Mouse (Mus musculus) adrenal gland, adult (tissue): ENCODE measurements around the gene Muc16.

ENCODE experiments used
- DNase-seq, 2 experiments: peaks; one replicate each; pipeline ENCODE4 v3.0.0; 2022 to 2023; ENCODE audit warnings: low spot score in 1 of 2; ENCODE audit not compliant: inconsistent age in 2 of 2

Muc16 gene

DNA sequence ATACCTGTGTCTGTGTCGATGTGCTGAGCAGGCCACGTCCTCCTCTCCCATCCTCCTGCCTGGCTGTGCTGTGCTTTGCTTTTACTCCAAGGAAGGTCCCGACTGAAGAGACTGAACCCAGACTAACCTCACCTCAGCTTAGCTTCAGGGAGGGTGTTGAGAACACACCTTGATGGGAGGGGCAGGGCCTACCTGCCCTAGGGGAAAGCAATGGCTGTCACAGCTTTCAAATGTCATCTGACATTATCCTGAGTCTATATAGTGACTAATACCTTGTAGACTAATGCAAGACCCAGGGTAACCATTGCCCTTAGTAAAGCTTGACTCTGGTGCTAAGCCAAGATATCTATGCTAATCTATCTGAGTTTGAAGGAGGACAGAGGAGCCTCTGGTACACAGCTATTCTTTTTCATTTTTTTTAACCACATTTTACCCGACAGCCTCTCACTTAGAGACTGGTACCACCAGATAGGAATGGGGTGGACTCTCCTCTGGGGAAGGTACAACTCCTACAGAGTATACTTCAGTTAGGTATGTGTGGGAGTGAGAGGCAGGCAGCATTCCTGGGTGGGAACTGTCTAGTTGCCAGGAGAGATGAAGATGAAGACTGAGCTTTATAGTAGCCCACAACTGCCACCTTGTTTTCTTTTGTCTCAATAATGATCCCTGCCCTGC is at the start of gene Muc16:
Gene Muc16, minus strand, starts transcription at position 51 of the 675 bp plus-strand sequence.
- DNase-seq: no peak

DNA sequence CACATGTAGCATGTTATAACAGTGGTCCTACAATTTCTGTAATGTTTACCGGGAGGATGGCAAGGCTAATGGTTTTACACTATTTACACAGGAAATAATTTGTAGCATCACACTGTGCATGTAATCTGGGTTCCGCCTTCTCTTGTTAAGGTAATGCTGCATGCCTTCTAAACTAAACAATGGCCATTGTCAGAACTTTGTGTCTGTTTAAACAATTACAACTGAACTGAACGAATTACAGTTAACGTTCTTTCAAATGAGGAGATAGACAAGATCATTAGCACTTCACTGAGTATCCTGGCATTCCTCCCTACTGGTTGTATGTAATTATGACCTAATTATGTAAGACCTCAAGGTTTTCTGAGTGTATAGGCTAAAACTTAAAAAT is 48.4 kb upstream of the Muc16 start:
- DNase-seq: no peak

DNA sequence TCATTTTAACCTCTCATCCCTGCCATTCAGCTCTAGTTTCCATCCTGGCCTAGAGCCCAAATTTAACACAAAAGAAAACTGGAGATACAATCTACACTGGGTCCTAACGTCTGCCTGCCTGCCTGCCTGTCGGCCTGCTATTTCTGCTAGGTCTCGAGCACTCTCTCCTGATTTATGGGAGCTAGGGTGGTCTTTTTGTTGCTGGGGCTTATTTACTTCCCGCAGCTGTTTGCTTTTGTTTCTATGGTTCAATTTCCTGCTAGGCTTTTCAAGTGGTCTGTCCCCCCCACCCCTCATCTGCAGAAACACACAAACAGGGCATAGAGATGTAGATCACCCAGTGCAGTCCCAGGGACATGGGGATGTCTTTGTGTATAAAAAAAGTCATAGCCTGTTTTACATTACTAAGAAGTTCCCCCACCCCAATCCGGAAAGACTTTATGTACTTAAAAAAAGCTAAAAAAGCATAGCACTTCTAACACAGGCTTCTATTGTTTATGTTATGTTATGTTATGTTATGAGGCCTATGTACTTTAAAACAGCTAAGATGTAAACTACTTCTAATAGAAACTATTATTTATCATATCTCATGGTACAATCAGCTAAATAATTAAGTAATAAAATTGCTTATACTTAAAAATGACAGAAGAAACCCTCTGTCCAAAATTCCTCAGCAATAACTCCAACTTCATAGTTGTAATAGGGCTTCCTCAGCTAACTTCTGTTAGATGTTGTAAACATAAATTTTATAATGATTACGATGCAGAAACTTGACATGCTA is 47.8 kb upstream of the Muc16 start:
- no peak for DNase-seq

DNA sequence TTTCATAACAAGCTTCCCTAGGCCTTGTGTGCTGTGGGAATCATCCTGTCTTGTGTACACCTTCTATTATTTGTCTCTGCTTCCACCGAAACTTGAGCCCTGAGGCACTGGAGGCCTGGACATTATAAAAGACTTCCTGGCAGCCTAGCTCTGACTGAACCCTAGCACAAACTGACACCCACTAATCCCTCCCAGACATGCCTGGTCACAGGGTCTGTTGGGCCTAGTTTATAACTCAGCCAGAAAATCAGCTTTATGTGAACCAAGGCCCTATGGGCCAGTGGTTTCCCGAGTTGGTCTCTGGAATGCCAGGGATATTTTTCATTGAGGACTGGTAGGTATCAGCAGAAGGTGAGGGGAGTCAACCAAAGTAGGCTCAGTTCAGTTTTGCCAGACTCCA is 46.7 kb upstream of the Muc16 start:
- no peak for DNase-seq

DNA sequence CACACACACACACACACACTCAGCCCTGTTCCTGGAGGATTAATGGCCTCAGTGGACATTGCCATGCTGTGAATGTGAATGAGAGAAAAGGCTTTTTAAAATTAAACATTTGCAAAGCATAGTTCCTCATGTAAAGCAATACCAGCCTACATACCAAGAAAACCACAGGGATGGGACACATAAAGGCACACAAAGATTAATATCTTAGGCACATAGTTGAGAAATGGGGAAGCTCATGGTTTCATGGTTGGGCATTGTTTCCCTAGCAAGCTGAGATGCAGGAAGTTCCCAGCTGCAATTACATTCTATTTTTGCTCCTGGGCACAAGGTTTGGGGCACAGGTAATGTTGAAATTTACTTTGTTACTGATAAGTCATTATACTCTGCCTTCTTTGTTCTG is 31.3 kb upstream of the Muc16 start:
- DNase-seq: no peak

DNA sequence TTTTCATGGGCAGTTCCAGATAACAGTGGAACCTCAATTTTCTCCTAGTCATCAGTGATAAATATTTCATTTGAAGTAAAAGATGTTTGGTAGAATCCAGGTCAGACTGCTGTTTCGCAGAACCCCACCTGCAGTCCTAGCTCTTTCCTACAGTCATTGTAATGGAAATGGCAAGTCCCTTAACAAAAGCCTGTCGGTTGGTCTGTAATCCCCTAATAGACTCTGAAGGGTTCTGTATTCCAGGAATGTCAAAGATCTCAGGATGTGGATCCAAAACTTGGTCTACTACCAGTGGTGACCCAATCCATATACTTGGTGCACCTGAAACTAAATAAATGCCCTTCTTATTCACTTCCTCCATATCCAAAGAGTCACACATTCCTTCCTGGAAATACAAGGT is 76.0 kb downstream of the Muc16 start:
- DNase-seq: no peak

DNA sequence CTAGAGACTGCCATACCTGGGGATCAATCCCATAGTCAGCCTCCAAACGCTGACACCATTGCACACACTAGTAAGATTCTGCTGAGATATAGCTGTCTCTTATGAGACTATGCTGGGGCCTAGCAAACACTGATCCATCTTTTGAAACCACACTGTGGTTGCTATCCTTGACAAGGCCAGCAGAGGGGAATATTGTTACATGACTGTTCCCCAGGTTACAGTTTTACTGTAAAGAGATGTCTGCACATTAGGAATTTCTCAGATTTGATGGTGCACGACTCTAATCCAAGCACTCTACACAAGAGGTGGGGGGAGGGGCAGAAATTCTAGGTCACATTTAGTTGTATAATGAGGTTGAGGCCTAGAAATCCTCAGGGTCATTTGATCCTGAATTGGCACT is 166.2 kb downstream of the Muc16 start:
- DNase-seq: no peak

- no peak for DNase-seq
Observed at GRCm38 (mm10) chr9:18478168-18478567, 196.2 kb downstream of the Muc16 start, which contains the start of the genes Zfp558 and Mbd3l1. TSS of gene Zfp558 (minus strand) at chr9:18478268. TSS of gene Mbd3l1 (plus strand) at chr9:18478359.

DNA sequence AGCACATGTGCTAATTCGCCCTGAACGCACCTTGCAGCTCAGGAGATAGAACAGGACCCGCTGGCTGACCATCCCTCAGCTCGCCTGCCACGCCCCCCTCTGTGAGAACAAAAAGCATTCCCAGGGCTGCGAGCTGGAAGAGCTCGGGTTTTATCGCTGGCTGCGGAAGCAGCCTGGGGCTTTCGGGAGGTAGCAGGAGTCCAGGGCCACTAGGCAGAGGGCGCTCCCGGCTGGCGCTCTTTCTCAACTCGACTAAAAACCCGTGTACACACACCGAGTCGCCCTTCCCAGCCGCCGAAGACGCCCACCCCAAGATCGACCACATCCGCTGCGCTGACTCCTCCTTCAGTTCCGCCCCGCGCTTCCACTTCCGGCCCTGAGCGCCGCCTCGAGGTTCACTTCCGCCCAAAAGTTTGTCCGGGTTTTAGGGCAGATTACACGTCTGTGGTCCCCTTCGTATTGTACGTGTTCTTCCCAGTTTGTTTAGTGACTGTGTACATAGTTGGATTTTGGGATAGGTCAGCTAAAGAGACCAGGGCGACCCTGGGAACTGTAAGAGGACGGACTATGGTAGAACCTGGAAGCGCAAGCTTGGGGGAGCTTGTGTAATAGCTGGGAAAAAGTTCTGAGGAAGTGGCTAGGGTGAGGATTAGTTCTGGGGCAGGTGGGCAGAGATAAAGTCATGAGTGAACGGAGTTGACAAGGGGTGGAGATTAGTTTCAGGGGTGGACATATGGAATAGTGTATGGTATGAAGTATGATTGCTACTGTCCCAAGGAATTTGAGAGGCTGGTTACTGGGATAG is 200.8 kb downstream of the Muc16 start:
- DNase-seq: peak; percentile 72 to 86

DNA sequence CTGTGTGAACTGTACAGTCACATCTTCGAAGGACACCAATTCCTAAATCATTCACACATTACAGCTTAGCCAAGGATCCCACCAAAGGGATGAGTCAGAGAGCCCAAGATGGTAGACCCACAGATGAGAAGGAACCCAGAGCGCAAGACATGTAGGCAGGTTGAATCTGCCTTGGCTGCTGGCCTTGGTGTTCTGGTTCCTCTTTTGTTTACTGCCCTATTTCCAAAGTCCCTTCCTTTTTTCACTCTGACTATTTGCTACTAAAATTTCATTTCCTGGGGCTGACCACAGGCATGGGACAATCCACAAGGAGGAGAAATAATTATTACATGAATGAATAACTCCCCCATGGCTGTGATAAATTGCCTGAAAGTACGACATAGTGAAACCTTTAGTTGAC is 206.3 kb downstream of the Muc16 start:
- DNase-seq: no peak

DNA sequence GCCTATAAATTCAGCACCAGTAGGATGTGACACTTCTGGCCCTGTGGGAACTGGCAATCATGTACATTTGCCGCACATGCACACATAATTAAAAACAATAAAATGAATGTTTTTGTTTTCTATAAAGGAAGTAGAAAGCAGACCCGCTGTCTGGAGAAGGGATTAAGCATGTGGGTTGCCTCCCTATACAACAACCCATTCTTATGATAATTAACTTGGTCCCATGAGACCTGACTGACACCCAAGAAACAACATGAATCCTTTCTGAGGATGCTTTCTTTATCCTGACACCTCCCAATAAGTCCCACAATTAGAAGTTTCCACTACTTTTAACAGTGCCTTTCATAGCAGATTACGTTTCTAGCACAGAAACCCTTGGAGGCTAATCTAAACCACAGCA is 207.0 kb downstream of the Muc16 start:
- no peak for DNase-seq

DNA sequence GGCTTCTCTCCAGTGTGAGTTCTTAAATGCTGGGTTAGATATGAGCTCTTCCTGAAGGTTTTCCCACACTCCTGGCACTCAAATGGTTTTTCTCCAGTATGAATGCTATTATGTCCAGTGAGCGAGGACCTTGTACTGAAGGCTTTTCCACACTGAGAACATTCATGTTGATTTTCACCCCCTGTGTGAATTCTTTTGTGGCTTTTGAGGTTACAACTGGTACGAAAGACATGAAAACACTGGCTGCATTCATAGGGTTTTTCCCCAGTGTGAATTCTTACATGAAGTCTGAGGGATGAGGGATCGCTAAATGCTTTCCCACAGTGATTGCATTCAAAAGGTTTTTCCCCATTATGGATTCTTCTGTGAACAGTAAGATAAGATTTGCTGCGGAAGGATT is 217.8 kb downstream of the Muc16 start:
- DNase-seq: no peak
